Mouse (Mus musculus): Measurements from ENCODE around the gene Tnfaip6. TPM values are rescaled to one million over a fixed set of nuclear protein-coding genes. Genes with fewer than 3 reads are reported as not detected.
A peak's percentile ranks its signal among the peaks of the same experiment; 100 is the strongest.

Tnfaip6 gene
- polyA plus RNA-seq, 1 experiment from 2014 or later = 6.8 TPM

GRCm38 (mm10) chr2:52071241-52071991 lies 33.6 kb downstream of the Tnfaip6 start:
- no peak for ATAC-seq (ENCODE audit: low FRiP score, low TSS enrichment)
- Histone ChIP-seq H3K4me3 (ENCODE audit: low read length) (no peak overlapping the region), H3K27me3 (ENCODE audit: insufficient read depth, low read length) (no peaks in the 10 kb centered on the region), H3K4me2 (replicated peaks; ENCODE audit: low read depth, low read length) (no peak overlapping the region; the same call in 1 of the 2 replicates), H3K9ac (replicated peaks; ENCODE audit: low read length) (0 out of 2 replicates have a peak overlapping the region, but pooled peaks have one; percentile 97), H3K9me3 (ENCODE audit: low read length) (no peaks in the 10 kb centered on the region), H3K36me3 (ENCODE audit: insufficient read depth, low read length) (peaks cover 11% of the 10 kb centered on the region), H3K4me1 (ENCODE audit: insufficient read depth, low read length) (peaks cover 14% of the 10 kb centered on the region), H3K27ac (ENCODE audit: low read length) (peak overlapping the region; percentile 92; the same call in 1 of the 2 replicates)
- WGBS = 61% methylated on average over 13 of the region's 13 CpGs

- Histone ChIP-seq H3K9ac (replicated peaks; ENCODE audit: low read length) (peak overlapping the region; percentile 97), H3K9me3 (ENCODE audit: low read length) (no peaks in the 10 kb centered on the region), H3K27me3 (ENCODE audit: insufficient read depth, low read length) (no peaks in the 10 kb centered on the region), H3K4me1 (ENCODE audit: insufficient read depth, low read length) (peaks cover 14% of the 10 kb centered on the region), H3K27ac (ENCODE audit: low read length) (peak overlapping the region; percentile 92), H3K4me3 (ENCODE audit: low read length) (peak overlapping the region; percentile 99), H3K36me3 (ENCODE audit: insufficient read depth, low read length) (peaks cover 17% of the 10 kb centered on the region), H3K4me2 (replicated peaks; ENCODE audit: low read depth, low read length) (peak overlapping the region; percentile 63)
- WGBS = 5% methylated on average over 10 of the region's 10 CpGs
- peak; percentile 39 for ATAC-seq (ENCODE audit: low FRiP score, low TSS enrichment)
Observed at GRCm38 (mm10) chr2:52072065-52072490, 34.3 kb downstream of the Tnfaip6 start.

- peak within 1 kb of the TSS; percentile 63 for H3K4me2 ChIP-seq (replicated peaks; ENCODE audit: low read depth, low read length)
- peaks cover 21% of the 10 kb centered on the region for H3K36me3 ChIP-seq (ENCODE audit: insufficient read depth, low read length)
- H3K4me3 ChIP-seq (ENCODE audit: low read length) = peak within 1 kb of the TSS; percentile 99
- ATAC-seq (ENCODE audit: low FRiP score, low TSS enrichment) = peak; percentile 96
- no peaks in the 10 kb centered on the region for H3K27me3 ChIP-seq (ENCODE audit: insufficient read depth, low read length)
- peaks cover 14% of the 10 kb centered on the region for H3K4me1 ChIP-seq (ENCODE audit: insufficient read depth, low read length)
- peak within 1 kb of the TSS; percentile 97 for H3K9ac ChIP-seq (replicated peaks; ENCODE audit: low read length)
- under 1% methylated on average over 38 of the region's 72 CpGs for WGBS
- H3K9me3 ChIP-seq (ENCODE audit: low read length) = no peaks in the 10 kb centered on the region
- H3K27ac ChIP-seq (ENCODE audit: low read length) = peak within 1 kb of the TSS; percentile 92
Observed at GRCm38 (mm10) chr2:52072491-52073140, 34.8 kb downstream of the Tnfaip6 start, which contains the start of gene Rif1. Gene Rif1, plus strand, starts transcription at chr2:52072832.

- Histone ChIP-seq H3K27me3 (ENCODE audit: insufficient read depth, low read length) (no peaks in the 10 kb centered on the region), H3K36me3 (ENCODE audit: insufficient read depth, low read length) (peaks cover 24% of the 10 kb centered on the region), H3K27ac (ENCODE audit: low read length) (peak overlapping the region; percentile 92), H3K4me2 (replicated peaks; ENCODE audit: low read depth, low read length) (peak overlapping the region; percentile 63), H3K4me3 (ENCODE audit: low read length) (peak overlapping the region; percentile 99), H3K4me1 (ENCODE audit: insufficient read depth, low read length) (peaks cover 14% of the 10 kb centered on the region), H3K9ac (replicated peaks; ENCODE audit: low read length) (peak overlapping the region; percentile 97), H3K9me3 (ENCODE audit: low read length) (no peaks in the 10 kb centered on the region)
- WGBS = under 1% methylated on average over 52 of the region's 56 CpGs
- ATAC-seq (ENCODE audit: low FRiP score, low TSS enrichment) = no peak
Observed at GRCm38 (mm10) chr2:52073141-52073904, 35.5 kb downstream of the Tnfaip6 start.

GRCm38 (mm10) chr2:52078666-52079065 lies 40.9 kb downstream of the Tnfaip6 start:
- H3K27ac ChIP-seq (ENCODE audit: low read length) = no peak overlapping the region
- H3K4me3 ChIP-seq (ENCODE audit: low read length) = no peak overlapping the region
- H3K4me2 ChIP-seq (replicated peaks; ENCODE audit: low read depth, low read length) = no peak overlapping the region
- no peaks in the 10 kb centered on the region for H3K9me3 ChIP-seq (ENCODE audit: low read length)
- no peak overlapping the region for H3K9ac ChIP-seq (replicated peaks; ENCODE audit: low read length)
- peaks cover 55% of the 10 kb centered on the region for H3K36me3 ChIP-seq (ENCODE audit: insufficient read depth, low read length)
- peaks cover 9% of the 10 kb centered on the region for H3K4me1 ChIP-seq (ENCODE audit: insufficient read depth, low read length)
- H3K27me3 ChIP-seq (ENCODE audit: insufficient read depth, low read length) = no peaks in the 10 kb centered on the region
- WGBS = 69% methylated on average over 2 of the region's 2 CpGs
- ATAC-seq (ENCODE audit: low FRiP score, low TSS enrichment) = no peak

GRCm38 (mm10) chr2:52084013-52084412 lies 46.2 kb downstream of the Tnfaip6 start:
- Histone ChIP-seq H3K9ac (replicated peaks; ENCODE audit: low read length) (no peak overlapping the region), H3K4me1 (ENCODE audit: insufficient read depth, low read length) (no peaks in the 10 kb centered on the region), H3K9me3 (ENCODE audit: low read length) (no peaks in the 10 kb centered on the region), H3K4me2 (replicated peaks; ENCODE audit: low read depth, low read length) (no peak overlapping the region), H3K36me3 (ENCODE audit: insufficient read depth, low read length) (peaks cover 50% of the 10 kb centered on the region), H3K27ac (ENCODE audit: low read length) (no peak overlapping the region), H3K4me3 (ENCODE audit: low read length) (no peak overlapping the region), H3K27me3 (ENCODE audit: insufficient read depth, low read length) (no peaks in the 10 kb centered on the region)
- WGBS = 87% methylated on average over 3 of the region's 3 CpGs
- no peak for ATAC-seq (ENCODE audit: low FRiP score, low TSS enrichment)

GRCm38 (mm10) chr2:52084571-52084970 lies 46.8 kb downstream of the Tnfaip6 start:
- H3K4me2 ChIP-seq (replicated peaks; ENCODE audit: low read depth, low read length) = no peak overlapping the region
- no peaks in the 10 kb centered on the region for H3K4me1 ChIP-seq (ENCODE audit: insufficient read depth, low read length)
- no peak overlapping the region for H3K4me3 ChIP-seq (ENCODE audit: low read length)
- H3K36me3 ChIP-seq (ENCODE audit: insufficient read depth, low read length) = peaks cover 52% of the 10 kb centered on the region
- H3K27ac ChIP-seq (ENCODE audit: low read length) = no peak overlapping the region
- no peaks in the 10 kb centered on the region for H3K9me3 ChIP-seq (ENCODE audit: low read length)
- 88% methylated on average over 2 of the region's 2 CpGs for WGBS
- H3K9ac ChIP-seq (replicated peaks; ENCODE audit: low read length) = no peak overlapping the region
- ATAC-seq (ENCODE audit: low FRiP score, low TSS enrichment) = no peak
- H3K27me3 ChIP-seq (ENCODE audit: insufficient read depth, low read length) = no peaks in the 10 kb centered on the region

Other genes starting within 250 kb of the Tnfaip6 start
- gene Rbm43, start 102.8 kb upstream of the Tnfaip6 start, polyA plus RNA-seq (2015; fragmentation: Nextera tagmentation; extraction: Ambion mirVana) = 13.6 and 14.9 TPM in 2 replicates
- 15.7 and 18.7 TPM in 2 replicates for gene Nmi, start 64.5 kb upstream of the Tnfaip6 start, polyA plus RNA-seq (2015; fragmentation: Nextera tagmentation; extraction: Ambion mirVana)
- 23.1 and 23.2 TPM in 2 replicates for gene Rif1, start 34.8 kb downstream of the Tnfaip6 start, polyA plus RNA-seq (2015; fragmentation: Nextera tagmentation; extraction: Ambion mirVana)

All from kidney, embryonic 16.5 days (tissue).